Mouse (Mus musculus): Measurements from ENCODE around the gene Gm9. TPM values are rescaled to one million over a fixed set of nuclear protein-coding genes. Genes with fewer than 3 reads are reported as not detected.
"Not testable (repeated sequence)": the region's sequence is repeated elsewhere in the genome, so short reads cannot be mapped to it uniquely, and the experiment has no call there.

Gene Gm9
- not detected for total RNA-seq (2021)
- long read RNA-seq, experiment 1 = 0 reads
- long read RNA-seq, experiment 2 = 0 reads

- no peak for DNase-seq (ENCODE audit: low spot score in 2 of 2)
Measured at GRCm38 (mm10) chrX:37210941-37211340, at the start of gene Gm9. Gene Gm9 (minus strand): TSS chrX:37211041.

- DNase-seq (ENCODE audit: low spot score in 2 of 2) = not testable (repeated sequence)
Measured at GRCm38 (mm10) chrX:37249619-37250018, 38.8 kb upstream of the Gm9 start, which contains the start of gene Rhox3a. Gene Rhox3a (plus strand): TSS chrX:37249919.

GRCm38 (mm10) chrX:37244676-37245075 lies 33.8 kb upstream of the Gm9 start, which contains the start of gene Rhox2a:
Gene Rhox2a (plus strand): TSS chrX:37244976.
- DNase-seq (ENCODE audit: low spot score in 2 of 2) = not testable (repeated sequence)

- not testable (repeated sequence) for DNase-seq (ENCODE audit: low spot score in 2 of 2)
Measured at GRCm38 (mm10) chrX:37222158-37222557, 11.3 kb upstream of the Gm9 start, which contains the start of gene Rhox1. Gene Rhox1 (minus strand): TSS chrX:37222258.

- no peak for DNase-seq (ENCODE audit: low spot score in 2 of 2)
Measured at GRCm38 (mm10) chrX:37198676-37199075, 12.2 kb downstream of the Gm9 start.

GRCm38 (mm10) chrX:37191744-37192379 lies 19.0 kb downstream of the Gm9 start:
- peak; percentile 3 to 13 for DNase-seq (ENCODE audit: low spot score in 2 of 2)

GRCm38 (mm10) chrX:37191105-37191743 lies 19.6 kb downstream of the Gm9 start, which contains the start of the genes Ndufa1 and Rnf113a1:
Gene Ndufa1 (minus strand): TSS chrX:37191163.
Gene Rnf113a1 (plus strand): TSS chrX:37191245.
- peak; percentile 81 to 85 for DNase-seq (ENCODE audit: low spot score in 2 of 2)

- DNase-seq (ENCODE audit: low spot score in 2 of 2) = no peak
Measured at GRCm38 (mm10) chrX:37190755-37191104, 20.1 kb downstream of the Gm9 start.

GRCm38 (mm10) chrX:37184401-37184800 lies 26.4 kb downstream of the Gm9 start:
- not testable (repeated sequence) for DNase-seq (ENCODE audit: low spot score in 2 of 2)

GRCm38 (mm10) chrX:37168742-37169141 lies 42.1 kb downstream of the Gm9 start, which contains the start of gene Akap14:
Gene Akap14 (minus strand): TSS chrX:37168842.
- no peak for DNase-seq (ENCODE audit: low spot score in 2 of 2)

- peak in 1 of 2 experiments; percentile 8 for DNase-seq (ENCODE audit: low spot score in 2 of 2)
Measured at GRCm38 (mm10) chrX:37167085-37167484, 43.8 kb downstream of the Gm9 start.

GRCm38 (mm10) chrX:37163115-37163514 lies 47.7 kb downstream of the Gm9 start:
- DNase-seq (ENCODE audit: low spot score in 2 of 2) = no peak

- DNase-seq (ENCODE audit: low spot score in 2 of 2) = no peak
Measured at GRCm38 (mm10) chrX:37161169-37161568, 49.7 kb downstream of the Gm9 start.

Other genes starting within 250 kb of the Gm9 start
- gene Sept6, start 219.2 kb downstream of the Gm9 start, total RNA-seq (2021) = 10 to 100 TPM; 58.3 to 67.0 TPM
- gene Sowahd, start 162.2 kb downstream of the Gm9 start, total RNA-seq (2021) = not detected
- 100 to 1,000 TPM; 274 to 295 TPM for gene Rpl39, start 125.6 kb downstream of the Gm9 start, total RNA-seq (2021)
- 10 to 100 TPM; 17.4 to 18.1 TPM for gene Upf3b, start 100.7 kb downstream of the Gm9 start, total RNA-seq (2021)
- 10 to 100 TPM; 11.9 to 14.1 TPM for gene Nkap, start 84.2 kb downstream of the Gm9 start, total RNA-seq (2021)
- not detected for gene Akap14, start 42.2 kb downstream of the Gm9 start, total RNA-seq (2021)
- gene Ndufa1, start 19.9 kb downstream of the Gm9 start, total RNA-seq (2021) = 100 to 1,000 TPM; 189 to 199 TPM
- 1 to 10 TPM; 7.5 to 8.7 TPM for gene Rnf113a1, start 19.8 kb downstream of the Gm9 start, total RNA-seq (2021)
- not detected for gene Rhox1, start 11.2 kb upstream of the Gm9 start, total RNA-seq (2021)
- not detected for gene Rhox2a, start 33.9 kb upstream of the Gm9 start, total RNA-seq (2021)
- gene Rhox3a, start 38.9 kb upstream of the Gm9 start, total RNA-seq (2021) = not detected
- gene Rhox4a, start 54.3 kb upstream of the Gm9 start, total RNA-seq (2021) = not detected
- not detected for gene Rhox3a2, start 169.0 kb upstream of the Gm9 start, total RNA-seq (2021)
- not detected for gene Rhox4a2, start 179.8 kb upstream of the Gm9 start, total RNA-seq (2021)
- not detected for gene Rhox2b, start 201.0 kb upstream of the Gm9 start, total RNA-seq (2021)
- gene Rhox4b, start 221.5 kb upstream of the Gm9 start, total RNA-seq (2021) = not detected
- gene Rhox2c, start 242.6 kb upstream of the Gm9 start, total RNA-seq (2021) = not detected
- gene Rhox3c, start 247.5 kb upstream of the Gm9 start, total RNA-seq (2021) = not detected